Mouse (Mus musculus): ENCODE data around the gene Ctag2. TPM values are rescaled to one million over a fixed set of nuclear protein-coding genes. Genes with fewer than 3 reads are reported as not detected.

The Ctag2 gene
- polyA plus RNA-seq (2012; ENCODE audit: low replicate concordance): not detected in 2 replicates

GRCm38 (mm10) chrX:65047344-65047743, at the start of gene Ctag2:
Ctag2 (plus strand) TSS chrX:65047644.

Measured in hematopoietic multipotent progenitor cell, adult 10-12 weeks (in vitro differentiated cells).